Mouse (Mus musculus): ENCODE measurements at regions not wholly inside any gene's neighbourhood (a gene's known extent, or its start where the extent isn't known, plus 50 kb on each side); places are given as distances from the start of the nearest gene placed in this dataset.

- no peak for DNase-seq (ENCODE audit: low read depth)
These were observed 71.4 kb downstream of the 2410131K14Rik start for GRCm38 (mm10) chr5:118316310-118317017.

DNA sequence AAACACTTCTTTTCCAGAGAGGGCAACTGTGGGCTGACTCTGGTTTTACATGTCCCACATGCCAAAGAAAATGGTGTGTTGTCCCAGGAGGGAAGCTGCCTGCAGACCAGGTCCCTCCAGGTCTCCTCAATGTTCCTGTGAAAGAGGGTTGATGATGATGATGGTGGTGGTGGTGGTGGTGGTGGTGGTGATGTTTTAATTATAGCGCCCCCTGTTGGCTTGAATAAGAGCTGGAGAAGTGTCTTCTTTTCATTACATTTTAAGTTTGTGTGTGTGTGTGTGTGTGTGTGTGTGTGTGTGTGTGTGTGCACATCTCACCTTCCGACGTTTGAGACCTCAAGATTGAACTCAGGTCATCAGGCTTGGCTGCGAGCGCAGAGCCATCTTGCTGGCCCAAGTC, 73.0 kb downstream of the 2410131K14Rik start:
- DNase-seq (ENCODE audit: low read depth): no peak

- DNase-seq (ENCODE audit: low read depth): no peak
These were observed 73.9 kb downstream of the 2410131K14Rik start for GRCm38 (mm10) chr5:118318883-118319282.

GRCm38 (mm10) chr5:118321719-118322455, 76.9 kb downstream of the 2410131K14Rik start:
- DNase-seq (ENCODE audit: low read depth): no peak

DNA sequence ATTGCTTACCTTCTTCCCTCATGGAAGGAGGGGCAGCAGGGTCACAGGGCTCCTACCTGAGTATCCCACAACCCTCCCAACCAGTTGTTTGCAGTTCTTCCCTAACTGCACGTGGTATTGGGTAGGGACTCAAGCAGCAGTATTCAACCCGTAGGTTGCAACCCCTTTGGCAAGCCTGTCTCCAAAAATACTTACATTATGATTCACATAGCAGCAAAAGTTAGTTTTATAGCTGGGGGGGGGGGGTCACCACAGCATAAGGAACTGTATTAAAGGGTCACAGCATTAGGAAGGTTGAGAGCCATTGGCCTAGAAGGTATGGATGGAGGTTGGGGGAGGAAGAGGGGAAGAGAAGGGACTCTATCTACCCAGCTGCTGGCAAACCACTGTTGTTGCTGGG, 78.1 kb downstream of the 2410131K14Rik start:
- no peak for DNase-seq (ENCODE audit: low read depth)

- DNase-seq (ENCODE audit: low read depth): no peak
These were observed 82.0 kb downstream of the 2410131K14Rik start for GRCm38 (mm10) chr5:118326837-118327541.

GRCm38 (mm10) chr5:118327961-118328712, 83.1 kb downstream of the 2410131K14Rik start:
- DNase-seq (ENCODE audit: low read depth): no peak

DNA sequence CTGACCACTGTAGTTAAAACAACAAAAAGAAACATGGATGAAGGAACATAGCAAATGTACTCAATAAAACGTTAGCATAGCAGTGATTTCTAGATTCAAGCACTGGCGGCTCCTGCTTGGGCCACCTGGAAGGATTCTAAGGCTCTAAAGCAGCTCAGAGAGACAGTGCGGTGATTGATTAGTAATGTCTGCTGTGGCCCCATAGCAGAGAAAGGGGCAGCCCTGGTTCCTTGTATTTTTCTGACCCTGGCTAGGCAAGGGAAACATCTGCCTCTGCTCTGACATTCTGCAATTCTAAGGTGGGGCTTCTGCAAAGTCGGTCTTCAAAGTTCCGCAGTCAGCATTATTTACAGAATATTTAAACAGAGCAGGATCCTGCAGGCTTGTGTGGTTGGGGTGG, 84.1 kb downstream of the 2410131K14Rik start:
- no peak for DNase-seq (ENCODE audit: low read depth)

- no peak for DNase-seq (ENCODE audit: low read depth)
These were observed 86.2 kb downstream of the 2410131K14Rik start for GRCm38 (mm10) chr5:118331286-118331607.

DNA sequence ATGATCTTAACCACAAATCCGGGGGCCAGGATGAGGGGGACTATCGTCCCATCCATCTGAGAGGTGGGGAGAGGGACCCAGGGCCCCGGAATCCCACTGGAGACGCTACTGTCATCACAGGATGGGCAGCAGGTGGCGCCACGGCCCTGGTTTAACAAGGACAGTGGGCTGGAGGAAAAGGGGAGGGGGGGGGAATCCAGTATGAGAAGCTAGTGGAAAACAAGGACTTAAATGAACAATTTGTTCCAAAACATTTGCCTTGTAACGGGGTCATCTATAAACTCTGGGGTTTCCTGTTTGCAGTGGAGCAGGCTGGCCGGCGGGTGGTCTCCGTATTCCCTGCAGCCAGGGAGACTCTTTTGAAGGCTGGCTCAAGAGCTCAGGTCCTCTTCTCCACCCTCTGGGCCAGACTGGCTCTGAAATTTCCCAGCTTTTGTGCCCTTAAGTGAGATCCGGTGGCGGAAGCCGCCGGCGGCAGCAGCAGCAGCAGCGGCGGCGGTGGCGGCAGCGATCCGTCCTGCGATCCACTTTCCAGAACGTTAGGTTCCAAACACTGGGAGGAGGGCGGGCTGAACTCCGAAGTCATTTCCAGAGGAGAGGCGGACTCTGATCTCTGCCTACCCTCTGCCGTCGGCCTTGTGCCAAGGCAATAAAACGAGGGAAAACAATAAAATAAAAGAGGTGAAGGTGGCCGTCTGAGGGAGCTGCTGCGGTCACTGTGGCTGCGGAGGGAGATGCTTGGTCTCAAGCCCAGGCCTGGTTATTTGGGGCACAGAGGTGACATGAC, 86.8 kb downstream of the 2410131K14Rik start:
- DNase-seq (ENCODE audit: low read depth): no peak

DNA sequence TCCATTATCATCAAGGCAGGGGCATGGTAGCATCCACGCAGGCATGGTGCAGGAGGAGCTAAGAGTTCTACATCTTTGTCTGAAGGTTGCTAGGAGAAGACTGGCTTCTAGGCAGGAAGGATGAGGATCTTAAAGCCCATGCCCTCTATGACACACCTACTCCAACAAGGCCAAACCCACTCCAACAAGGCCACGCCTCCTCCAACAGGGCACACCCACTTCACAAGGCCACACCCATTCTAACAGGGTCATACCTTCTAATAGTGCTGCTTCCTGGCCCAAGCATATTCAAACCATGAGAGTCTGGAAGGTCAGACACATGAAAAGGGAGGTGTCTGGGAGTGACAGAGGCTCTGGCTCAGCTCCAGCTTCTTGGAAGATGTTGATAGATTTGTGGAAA, 89.0 kb downstream of the 2410131K14Rik start:
- no peak for DNase-seq (ENCODE audit: low read depth)

GRCm38 (mm10) chr5:118338186-118338585, 93.2 kb downstream of the 2410131K14Rik start:
- DNase-seq (ENCODE audit: low read depth): no peak

DNA sequence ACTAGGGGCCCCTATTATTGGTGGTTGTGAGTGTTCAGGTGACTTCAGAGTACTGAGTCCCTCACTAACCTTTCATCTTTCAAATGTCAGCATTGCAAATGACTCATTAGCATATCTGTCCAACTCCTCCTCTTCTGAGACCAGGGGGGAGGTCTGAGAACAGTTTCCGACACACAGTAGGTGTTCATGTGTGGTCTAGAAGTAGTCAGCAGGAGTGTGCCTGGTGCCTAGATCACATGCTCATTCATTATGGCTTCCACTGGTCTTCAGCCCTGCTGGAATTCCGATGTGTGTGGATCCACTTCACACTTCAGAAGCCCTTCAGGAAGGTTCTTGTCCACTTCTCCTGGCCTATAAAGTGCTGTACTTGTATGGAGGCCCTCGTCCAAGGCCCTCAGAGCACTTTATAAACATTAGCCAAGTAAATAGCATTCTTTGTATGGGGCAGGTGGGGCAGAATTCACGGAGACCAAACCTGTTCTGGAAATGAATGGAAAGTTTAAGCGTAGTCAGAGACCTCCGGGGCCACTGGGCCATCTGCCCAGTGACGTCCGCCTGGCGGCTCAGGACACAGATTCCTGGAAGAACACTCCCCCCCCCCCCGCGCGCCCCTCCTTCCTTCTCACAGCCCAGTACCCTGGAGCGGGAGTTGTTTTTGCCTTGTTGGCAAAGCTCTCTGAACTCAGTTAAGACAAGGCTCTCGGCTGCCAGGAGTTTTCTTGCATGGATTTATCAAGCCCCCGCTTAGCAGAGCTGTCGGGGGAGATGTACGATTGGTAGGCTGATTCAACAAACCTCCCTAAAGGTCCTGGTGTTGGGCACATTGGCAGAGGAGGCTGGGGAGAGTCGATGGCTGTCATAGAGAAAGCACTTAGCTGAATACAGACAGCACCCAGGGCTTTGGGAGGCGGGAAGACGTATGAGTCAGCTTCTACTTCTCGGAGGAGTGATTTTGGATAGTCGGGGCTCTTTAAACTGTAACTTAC, 94.9 kb downstream of the 2410131K14Rik start:
- no peak for DNase-seq (ENCODE audit: low read depth)

- no peak for DNase-seq (ENCODE audit: low read depth)
These were observed 98.7 kb downstream of the 2410131K14Rik start for GRCm38 (mm10) chr5:118343444-118344320.

DNA sequence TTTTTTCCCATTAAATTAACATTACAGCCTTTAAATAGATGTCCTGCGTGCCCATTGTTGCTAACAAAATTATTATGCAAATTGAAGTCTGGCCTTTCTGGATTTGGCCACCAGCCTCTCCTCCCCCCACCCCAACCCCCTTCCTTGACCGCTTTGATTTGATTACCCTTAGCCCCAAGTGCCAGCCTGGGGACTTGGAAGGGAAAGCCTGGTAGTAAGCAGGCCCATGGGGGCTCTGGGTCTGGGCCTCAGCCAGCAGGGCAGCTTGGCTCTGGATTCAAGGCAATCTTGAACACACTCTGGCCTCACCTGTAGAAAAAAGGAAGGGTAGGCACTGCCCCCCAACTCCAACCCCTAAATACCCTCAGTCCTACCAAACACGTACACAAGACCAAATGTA, 100.2 kb downstream of the 2410131K14Rik start:
- DNase-seq (ENCODE audit: low read depth): no peak

DNA sequence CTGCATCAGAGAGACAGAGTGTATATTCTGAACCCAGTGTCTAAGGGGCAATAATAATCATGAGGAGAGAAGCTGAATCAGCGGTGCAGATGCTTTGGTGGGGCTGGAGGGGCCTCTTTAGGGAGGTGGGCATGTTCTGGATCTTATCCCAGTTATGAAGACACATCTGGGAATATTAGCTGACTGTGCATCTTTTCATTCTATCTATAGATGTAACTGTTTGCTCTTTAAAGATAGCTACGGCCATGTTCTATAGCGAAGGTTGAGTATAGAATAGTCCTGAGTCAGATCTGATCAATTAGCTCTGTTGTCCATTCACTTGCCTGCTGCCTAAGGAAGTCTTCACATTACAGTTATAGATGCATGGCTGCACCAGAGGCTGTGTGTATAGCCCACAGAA, 104.0 kb downstream of the 2410131K14Rik start:
- no peak for DNase-seq (ENCODE audit: low read depth)

GRCm38 (mm10) chr5:118351301-118351700, 106.3 kb downstream of the 2410131K14Rik start:
- no peak for DNase-seq (ENCODE audit: low read depth)

DNA sequence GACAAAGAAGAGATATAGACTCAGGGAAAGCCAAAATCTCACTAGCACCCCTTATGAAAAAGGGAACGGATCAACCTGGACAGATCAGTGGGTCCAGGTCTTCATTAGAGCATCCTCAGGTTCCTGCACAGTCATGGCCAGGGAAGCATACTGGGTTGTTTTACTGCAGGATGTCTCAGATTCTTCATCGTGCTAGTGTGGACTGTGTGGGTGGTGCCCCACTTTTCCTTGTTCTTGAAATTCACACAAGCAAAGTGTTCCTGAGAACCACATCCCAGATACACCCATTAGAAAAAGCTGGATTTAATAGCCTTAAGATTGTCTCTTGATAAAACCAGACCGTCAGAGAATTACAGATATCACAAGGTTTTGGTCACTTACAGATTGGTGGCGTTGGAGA, 107.1 kb downstream of the 2410131K14Rik start:
- no peak for DNase-seq (ENCODE audit: low read depth)

GRCm38 (mm10) chr5:118353061-118353460, 108.0 kb downstream of the 2410131K14Rik start:
- no peak for DNase-seq (ENCODE audit: low read depth)
